Mouse (Mus musculus) brain, embryonic 14.5 days (tissue): ENCODE measurements at regions not wholly inside any gene's neighbourhood (a gene's known extent, or its start where the extent isn't known, plus 50 kb on each side); places are given as distances from the start of the nearest gene placed in this dataset.

Source experiments
- CTCF ChIP-seq: fragments of 200-500 bp; IDR thresholded peaks from 2 replicates; pipeline ENCODE4 v1.5.1; 2012; ENCODE audit warnings: inconsistent platforms, mild to moderate bottlenecking, moderate library complexity, borderline replicate concordance; ENCODE audit not compliant: insufficient read depth, insufficient read length; ENCODE audit errors: extremely low read depth
- POLR2A ChIP-seq: fragments of 200-500 bp; IDR thresholded peaks from 2 replicates; pipeline ENCODE4 v1.6.1; 2012; ENCODE audit warnings: mild to moderate bottlenecking, inconsistent platforms, borderline replicate concordance; ENCODE audit not compliant: poor library complexity, insufficient read depth, insufficient read length, severe bottlenecking; ENCODE audit errors: extremely low read depth

DNA sequence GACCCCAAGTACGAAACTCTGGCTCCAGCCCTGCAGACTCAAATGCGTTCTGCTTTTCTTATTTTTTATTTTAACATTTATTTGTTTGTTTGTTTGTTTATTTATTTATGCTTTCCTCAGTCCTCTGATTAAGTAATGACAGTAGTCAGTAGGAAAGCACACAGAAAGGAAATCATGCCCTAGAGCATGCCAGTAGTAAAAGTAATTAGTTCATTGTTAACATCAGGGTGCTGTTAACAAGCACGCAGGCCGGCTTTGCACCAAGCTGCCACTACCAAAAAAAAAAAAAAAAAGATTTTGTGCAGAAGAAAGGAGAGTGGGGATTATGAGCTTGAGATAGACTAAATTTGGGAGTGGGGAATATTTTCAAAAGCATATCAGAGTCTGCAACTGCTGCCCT lies 231.7 kb downstream of the Ttll7 start:
- TF ChIP-seq POLR2A (no peak), CTCF (no peak)
